Mouse (Mus musculus) CH12.LX (cell line): ENCODE results near the gene Tanc2.

Source experiments
- MXI1 ChIP-seq: IDR thresholded peaks from 2 replicates; pipeline ENCODE4 v1.6.1; 2011; ENCODE audit warnings: mild to moderate bottlenecking, low read depth, low read length, improper control_type of control experiment
- POLR2A ChIP-seq: IDR thresholded peaks from 2 replicates; pipeline ENCODE4 v1.6.1; 2011; ENCODE audit warnings: low read depth, mild to moderate bottlenecking, improper control_type of control experiment, low read length
- ZKSCAN1 ChIP-seq: IDR thresholded peaks from 2 replicates; pipeline ENCODE4 v1.6.1; 2012; ENCODE audit warnings: low read depth, inconsistent platforms, low read length, improper control_type of control experiment, borderline replicate concordance

DNA sequence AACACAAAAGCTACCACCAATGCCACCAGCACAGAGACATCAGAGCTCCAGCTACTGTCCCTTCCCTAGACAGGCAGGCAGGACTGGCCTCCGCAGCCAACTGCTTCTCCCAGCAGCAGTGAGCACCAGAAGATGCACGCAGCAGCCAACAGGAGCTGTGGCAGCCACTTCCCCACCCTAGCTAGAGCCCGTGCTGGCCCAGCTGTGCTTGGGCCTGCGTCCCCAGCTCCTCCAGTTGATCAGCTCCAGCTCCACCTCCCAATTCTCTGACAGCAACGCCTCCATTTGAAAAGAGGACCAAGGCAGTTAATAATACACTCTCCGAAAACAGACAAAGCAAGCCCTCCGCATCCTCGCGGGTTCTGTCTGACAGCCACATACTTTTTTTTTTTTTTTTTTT lies 349.0 kb downstream of the Tanc2 start:
- TF ChIP-seq ZKSCAN1 (no peak), POLR2A (no peak), MXI1 (no peak)
